ENCODE assay signal across 8 mouse cellular contexts in genomic region chr1:43827763-43828194, GRCm38 (mm10). TPM values are rescaled to one million over a fixed set of nuclear protein-coding genes. Genes with fewer than 3 reads are reported as not detected.
DNase-seq lines count a peak whose midpoint lies in the region; ATAC-seq lines count a peak whose summit lies in the region.

Gene Uxs1 (minus strand): TSS chr1:43827800.

- peak within 1 kb of the TSS; percentile 85 for H3K4me2 ChIP-seq in hindbrain, embryonic 11.5 days (replicated peaks; ENCODE audit: low read depth, low read length)

- H3K9ac ChIP-seq in hindbrain, embryonic 11.5 days (ENCODE audit: low read depth, low read length), result peak within 1 kb of the TSS; percentile 89

- peak within 1 kb of the TSS; percentile 94 for H3K27ac ChIP-seq in hindbrain, embryonic 11.5 days (ENCODE audit: low read depth, low read length)

- peak; percentile 98 for ATAC-seq in hindbrain, embryonic 11.5 days (ENCODE audit: low FRiP score)

- no peaks in the 10 kb centered on the region for H3K36me3 ChIP-seq in hindbrain, embryonic 11.5 days (ENCODE audit: control insufficient read depth, insufficient read depth, low read length)

- WGBS in hindbrain, embryonic 11.5 days, result 0% methylated on average over 37 of the region's 41 CpGs

- H3K27me3 ChIP-seq in hindbrain, embryonic 11.5 days (ENCODE audit: control insufficient read depth, insufficient read depth, low read length), result no peaks in the 10 kb centered on the region

- no peaks in the 10 kb centered on the region for H3K4me1 ChIP-seq in hindbrain, embryonic 11.5 days (replicated peaks; ENCODE audit: control insufficient read depth, insufficient read depth, low read length)

- no peaks in the 10 kb centered on the region for H3K9me3 ChIP-seq in hindbrain, embryonic 11.5 days (ENCODE audit: control insufficient read depth, low read length)

- DNase-seq in Muller cell, postnatal 12 days (ENCODE audit: inconsistent ontology term), result peak; percentile 99
- DNase-seq in cerebellum, adult 9-11 months, result peak; percentile 99
- DNase-seq in frontal cortex, adult 2 months (ENCODE audit: extremely low spot score in 1 of 2, low spot score in 1 of 2), result peak; percentile 98 to 99
- peak; percentile 97 for DNase-seq in hindbrain, embryonic 11.5 days (ENCODE audit: low spot score)
- peak; percentile 97 to 98 for DNase-seq in layer of hippocampus, postnatal 10 days (ENCODE audit: low spot score in 2 of 2)
- DNase-seq in lung, postnatal 10 days, result peak; percentile 99
- peak; percentile 98 for DNase-seq in ovary, postnatal 36 days (ENCODE audit: low spot score)
- DNase-seq in thymus, postnatal 25 days, result peak; percentile 99

- peak within 1 kb of the TSS; percentile 89 for H3K4me3 ChIP-seq in hindbrain, embryonic 11.5 days (ENCODE audit: low read depth, low read length)

RNA-seq across cellular contexts. Expression of gene Uxs1, which starts in this region (rescaled TPM):
- 55.7 and 57.4 TPM in 2 replicates for polyA plus RNA-seq in frontal cortex, adult 2 months (2012; rRNA removed)
- 17.6 and 21.7 TPM in 2 replicates for polyA plus RNA-seq in hindbrain, embryonic 11.5 days (2014; fragmentation: Nextera tagmentation; extraction: Ambion mirVana)
- 10 to 100 TPM; 29.0 to 31.0 TPM for total RNA-seq in layer of hippocampus, postnatal 10 days (2021)

Comparison
In these comparisons a context has a peak if more than half of its experiments do, and no peak if none do; other contexts are left out.
1. Peak in every context shown above with its lines: DNase-seq, ATAC-seq, H3K4me3 ChIP-seq and H3K27ac ChIP-seq.